Mouse (Mus musculus) thymus, adult 2 months (tissue): ENCODE results near the gene Vmn2r67. TPM values are rescaled to one million over a fixed set of nuclear protein-coding genes. Genes with fewer than 3 reads are reported as not detected.
"Not testable (repeated sequence)": the region's sequence is repeated elsewhere in the genome, so short reads cannot be mapped to it uniquely, and the experiment has no call there.

ENCODE experiments used
- DNase-seq: peaks from one replicate; pipeline ENCODE4 v3.0.0; 2021
- H3K27ac ChIP-seq: fragments of 200-500 bp; 2 replicates; pipeline ENCODE4 v1.5.1; 2012; ENCODE audit warnings: low read length, control low read depth; ENCODE audit not compliant: control insufficient read depth, insufficient read depth
- H3K27me3 ChIP-seq: fragments of 200-500 bp; 2 replicates; pipeline ENCODE4 v1.6.1; 2012; ENCODE audit warnings: mild to moderate bottlenecking, low read length, moderate library complexity, mixed read lengths; ENCODE audit not compliant: control insufficient read depth, insufficient read depth
- H3K36me3 ChIP-seq: fragments of 200-500 bp; 2 replicates; pipeline ENCODE4 v1.6.1; 2012; ENCODE audit warnings: mild to moderate bottlenecking, low read length, moderate library complexity; ENCODE audit not compliant: control insufficient read depth, insufficient read depth
- H3K4me1 ChIP-seq: fragments of 200-500 bp; replicated peaks from 2 replicates; pipeline ENCODE4 v1.6.1; 2012; ENCODE audit warnings: low read length; ENCODE audit not compliant: control insufficient read depth, insufficient read depth
- H3K4me3 ChIP-seq: fragments of 200-500 bp; 2 replicates; pipeline ENCODE4 v1.5.1; 2012; ENCODE audit warnings: mild to moderate bottlenecking, low read length, control low read depth, moderate library complexity; ENCODE audit not compliant: control insufficient read depth, insufficient read depth
- CTCF ChIP-seq: fragments of 200-500 bp; IDR thresholded peaks from 2 replicates; pipeline ENCODE4 v1.5.1; 2012; ENCODE audit warnings: mild to moderate bottlenecking, control low read depth, low read length, moderate library complexity, borderline replicate concordance; ENCODE audit not compliant: control insufficient read depth, poor library complexity, insufficient read depth; ENCODE audit errors: extremely low read depth
- POLR2A ChIP-seq: fragments of 200-500 bp; IDR thresholded peaks from 2 replicates; pipeline ENCODE4 v1.6.1; 2012; ENCODE audit warnings: mild to moderate bottlenecking, low read length, control low read depth, moderate library complexity; ENCODE audit not compliant: control insufficient read depth, poor library complexity, insufficient read depth; ENCODE audit errors: extremely low read depth
- WGBS: fragments of 180-500 bp; shearing (Covaris S2); methylation state at CpG from one replicate; pipeline ENCODE4 v1.1.7; 2018; 5-methylcytosine and 5-hydroxymethylcytosine counted together
- polyA plus RNA-seq: library from polyadenylated mRNA; depleted of rRNA; stranded (reverse); fragments of >200 nt; gene quantifications from 2 replicates; pipeline ENCODE4 v1.2.3, GENCODE M21; 2012; rRNA removed

Gene Vmn2r67
- not detected in 2 replicates for polyA plus RNA-seq

- 85% methylated on average over 3 of the region's 3 CpGs for WGBS
- Histone ChIP-seq H3K27ac (no peak within 1 kb of the TSS), H3K27me3 (no peaks in the 10 kb centered on the region), H3K36me3 (no peaks in the 10 kb centered on the region), H3K4me3 (no peak within 1 kb of the TSS), H3K4me1 (no peaks in the 10 kb centered on the region)
- DNase-seq = no peak
- TF ChIP-seq CTCF (no peak), POLR2A (no peak)
Observed at GRCm38 (mm10) chr7:85155898-85156297, at the start of gene Vmn2r67. Gene Vmn2r67 (minus strand): TSS chr7:85155998.

DNA sequence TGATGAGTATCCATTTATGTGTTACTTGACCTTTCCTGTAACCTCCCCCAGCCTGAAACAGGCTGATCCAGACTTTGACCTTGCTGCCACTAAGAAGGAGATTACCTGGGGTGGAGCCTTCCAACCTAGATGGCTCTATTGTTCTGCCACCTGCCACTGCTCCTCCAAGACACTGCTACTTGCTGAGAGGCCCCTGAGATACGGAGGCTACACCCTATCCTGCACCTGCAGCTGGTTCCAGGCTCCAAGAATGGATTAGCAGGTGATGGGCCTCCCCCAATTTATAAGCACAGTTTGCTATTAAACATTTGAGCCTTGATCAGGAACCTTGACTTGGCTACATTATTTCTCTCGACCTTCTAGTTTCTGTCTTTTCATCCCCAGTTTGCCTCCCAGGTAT lies 51.3 kb downstream of the Vmn2r67 start:
- DNase-seq, H3K4me3 ChIP-seq, H3K36me3 ChIP-seq, H3K27ac ChIP-seq, H3K27me3 ChIP-seq, H3K4me1 ChIP-seq: not testable (repeated sequence)
- 41% methylated on average over 2 of the region's 2 CpGs for WGBS

Other genes with a start within 250 kb of the Vmn2r67 start
- not detected in 2 replicates for gene Vmn2r65, start 191.9 kb downstream of the Vmn2r67 start, polyA plus RNA-seq
- gene Vmn2r66, start 143.7 kb downstream of the Vmn2r67 start, polyA plus RNA-seq = not detected in 2 replicates
- not detected in 2 replicates for gene Vmn2r68, start 81.8 kb upstream of the Vmn2r67 start, polyA plus RNA-seq